Mouse (Mus musculus) monocyte, adult 2 months (primary cell): ENCODE results near the gene Efhb.

Source experiments
- DNase-seq, 2 experiments: peaks; one replicate each; pipeline ENCODE4 v3.0.0; 2022; ENCODE audit warnings: low spot score in 2 of 2, low read depth in 1 of 2

Efhb gene

DNA sequence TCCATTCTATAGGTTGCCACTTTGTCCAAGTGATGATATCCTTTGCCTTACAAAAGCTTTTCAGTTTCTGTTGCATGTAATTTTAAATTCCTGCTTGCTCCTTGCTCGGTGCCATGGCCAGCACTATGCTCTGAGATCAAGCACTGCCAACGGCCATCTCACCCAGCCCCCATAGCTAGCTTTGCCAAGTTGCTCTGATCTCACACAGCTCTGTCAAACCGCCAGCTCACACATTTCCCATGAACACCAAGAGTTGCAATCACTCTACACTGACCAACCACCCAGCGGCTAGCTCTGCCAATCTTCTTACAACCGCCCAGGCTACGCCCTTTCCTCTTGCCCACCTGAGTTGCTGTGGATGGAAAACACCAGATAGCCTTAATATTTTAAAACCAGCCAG, 99.0 kb downstream of the Efhb start:
- DNase-seq = no peak
